Mouse (Mus musculus) MEL (cell line): Measurements from ENCODE around the gene Snap23. TPM values are rescaled to one million over a fixed set of nuclear protein-coding genes. Genes with fewer than 3 reads are reported as not detected.

Experiments used
- DNase-seq: peaks from one replicate; pipeline ENCODE4 v3.0.0; 2011; ENCODE audit warnings: low read depth, low spot score
- H3K27ac ChIP-seq: 2 replicates; pipeline ENCODE4 v1.5.1; 2012; ENCODE audit warnings: low read depth, mild to moderate bottlenecking, control low read depth, low read length, moderate library complexity; ENCODE audit not compliant: control insufficient read depth
- H3K27me3 ChIP-seq, 2 experiments: fragments of 150-350 bp in 1 of 2; sonication (generic) in 1 of 2; 2 replicates each; pipeline ENCODE4 v1.6.1; 2012; ENCODE audit warnings: low read length in 2 of 2, mild to moderate bottlenecking in 2 of 2, improper control_type of control experiment in 1 of 2, moderate library complexity in 1 of 2; ENCODE audit not compliant: insufficient read depth in 2 of 2, control insufficient read depth in 1 of 2
- H3K36me3 ChIP-seq, 2 experiments: 2 replicates each; pipeline ENCODE4 v1.6.1; 2012 to 2014; ENCODE audit warnings: low read length in 2 of 2, improper control_type of control experiment in 1 of 2, inconsistent platforms in 1 of 2, mild to moderate bottlenecking in 1 of 2; ENCODE audit not compliant: insufficient read depth in 2 of 2, control insufficient read depth in 1 of 2
- H3K4me1 ChIP-seq, 2 experiments: fragments of 150-350 bp in 1 of 2; sonication (generic) in 1 of 2; 2 replicates each; pipeline ENCODE4 v1.6.1; 2012; ENCODE audit warnings: low read length in 2 of 2, improper control_type of control experiment in 1 of 2, mild to moderate bottlenecking in 1 of 2; ENCODE audit not compliant: insufficient read depth in 2 of 2, control insufficient read depth in 1 of 2
- H3K4me3 ChIP-seq, 2 experiments: fragments of 150-350 bp in 1 of 2; sonication (generic) in 1 of 2; 2 replicates each; pipeline ENCODE4 v1.5.1; 2012; ENCODE audit warnings: low read depth in 2 of 2, low read length in 2 of 2, mild to moderate bottlenecking in 2 of 2, moderate library complexity in 2 of 2, control low read depth in 1 of 2, improper control_type of control experiment in 1 of 2; ENCODE audit not compliant: control insufficient read depth in 1 of 2, insufficient read depth in 1 of 2
- H3K79me2 ChIP-seq: 2 replicates; pipeline ENCODE4 v1.6.1; 2012; ENCODE audit warnings: mild to moderate bottlenecking, low read length, moderate library complexity; ENCODE audit not compliant: control insufficient read depth, poor library complexity, insufficient read depth
- H3K9ac ChIP-seq: 2 replicates; pipeline ENCODE4 v1.6.1; 2012; ENCODE audit warnings: low read depth, mild to moderate bottlenecking, control low read depth, low read length, moderate library complexity; ENCODE audit not compliant: control insufficient read depth, poor library complexity, severe bottlenecking
- H3K9me3 ChIP-seq: fragments of 150-350 bp; sonication (generic); replicated peaks from 2 replicates; pipeline ENCODE4 v1.6.1; 2012; ENCODE audit warnings: mild to moderate bottlenecking, low read length, improper control_type of control experiment, moderate library complexity; ENCODE audit not compliant: insufficient read depth
- CTCF ChIP-seq, 3 experiments: IDR thresholded peaks in 2 of 3; conservative IDR thresholded peaks in 1 of 3; 2 replicates each; pipeline ENCODE4 v1.5.1; 2011 to 2012; ENCODE audit warnings: low read length in 3 of 3, low read depth in 2 of 3, mild to moderate bottlenecking in 2 of 3, improper control_type of control experiment in 1 of 3, inconsistent platforms in 1 of 3, mixed read lengths in 1 of 3, moderate library complexity in 1 of 3; ENCODE audit not compliant: control insufficient read depth in 1 of 3, insufficient read depth in 1 of 3, poor library complexity in 1 of 3, severe bottlenecking in 1 of 3
- E2F4 ChIP-seq: IDR thresholded peaks from 2 replicates; pipeline ENCODE4 v1.6.1; 2011; ENCODE audit warnings: low read depth, low read length, improper control_type of control experiment, borderline replicate concordance
- ELF1 ChIP-seq: IDR thresholded peaks from 2 replicates; pipeline ENCODE4 v1.6.1; 2014; ENCODE audit warnings: low read depth, mild to moderate bottlenecking, inconsistent platforms, low read length, improper control_type of control experiment, moderate library complexity
- EP300 ChIP-seq, 2 experiments: IDR thresholded peaks; 2 replicates each; pipeline ENCODE4 v1.6.1; 2011; ENCODE audit warnings: improper control_type of control experiment in 2 of 2, low read length in 2 of 2, low read depth in 1 of 2, mild to moderate bottlenecking in 1 of 2
- ETS1 ChIP-seq: IDR thresholded peaks from 2 replicates; pipeline ENCODE4 v1.6.1; 2012; ENCODE audit warnings: low read depth, mild to moderate bottlenecking, inconsistent platforms, low read length, improper control_type of control experiment, moderate library complexity
- GABPA ChIP-seq: IDR thresholded peaks from 2 replicates; pipeline ENCODE4 v1.6.1; 2012; ENCODE audit warnings: low read depth, mild to moderate bottlenecking, inconsistent platforms, low read length, improper control_type of control experiment, moderate library complexity
- GATA1 ChIP-seq: IDR thresholded peaks from 2 replicates; pipeline ENCODE4 v1.6.1; 2011; ENCODE audit warnings: low read depth, low read length, improper control_type of control experiment
- MAFK ChIP-seq: IDR thresholded peaks from 2 replicates; pipeline ENCODE4 v1.6.1; 2011; ENCODE audit warnings: low read depth, mild to moderate bottlenecking, low read length, improper control_type of control experiment, borderline replicate concordance
- MAX ChIP-seq: IDR thresholded peaks from 2 replicates; pipeline ENCODE4 v1.6.1; 2011; ENCODE audit warnings: low read length, improper control_type of control experiment
- MYB ChIP-seq: IDR thresholded peaks from 2 replicates; pipeline ENCODE4 v1.6.1; 2011; ENCODE audit warnings: mild to moderate bottlenecking, low read depth, low read length, improper control_type of control experiment
- MYC ChIP-seq: IDR thresholded peaks from 2 replicates; pipeline ENCODE4 v1.6.1; 2011; ENCODE audit warnings: low read depth, mild to moderate bottlenecking, low read length, improper control_type of control experiment, moderate library complexity
- POLR2A ChIP-seq, 2 experiments: IDR thresholded peaks; 2 replicates each; pipeline ENCODE4 v1.6.1; 2011 to 2012; ENCODE audit warnings: low read length in 2 of 2, mild to moderate bottlenecking in 2 of 2, control low read depth in 1 of 2, improper control_type of control experiment in 1 of 2, low read depth in 1 of 2, moderate library complexity in 1 of 2; ENCODE audit not compliant: control insufficient read depth in 1 of 2, insufficient read depth in 1 of 2, poor library complexity in 1 of 2
- RAD21 ChIP-seq: IDR thresholded peaks from 2 replicates; pipeline ENCODE4 v1.6.1; 2011; ENCODE audit warnings: mild to moderate bottlenecking, low read depth, low read length, improper control_type of control experiment
- SIN3A ChIP-seq: IDR thresholded peaks from 2 replicates; pipeline ENCODE4 v1.6.1; 2012; ENCODE audit warnings: low read length, improper control_type of control experiment, inconsistent platforms
- SMC3 ChIP-seq: IDR thresholded peaks from 2 replicates; pipeline ENCODE4 v1.6.1; 2011; ENCODE audit warnings: low read depth, low read length, improper control_type of control experiment
- USF2 ChIP-seq, 2 experiments: IDR thresholded peaks; 2 replicates each; pipeline ENCODE4 v1.6.1; 2011 to 2012; ENCODE audit warnings: improper control_type of control experiment in 2 of 2, low read length in 2 of 2, borderline replicate concordance in 1 of 2, inconsistent platforms in 1 of 2, low read depth in 1 of 2, mild to moderate bottlenecking in 1 of 2; ENCODE audit not compliant: insufficient read depth in 1 of 2
- ZC3H11A ChIP-seq: IDR thresholded peaks from 2 replicates; pipeline ENCODE4 v1.6.1; 2012; ENCODE audit warnings: low read depth, mild to moderate bottlenecking, inconsistent platforms, low read length, improper control_type of control experiment
- polyA plus RNA-seq, 2 experiments: library from polyadenylated mRNA; stranded (reverse) in 1 of 2; unstranded in 1 of 2; fragments of >175 nt in 1 of 2; fragments of >200 nt in 1 of 2; gene quantifications; 2 replicates each; pipeline versions ENCODE4 v1.2.1 to v1.2.4; 2012; ENCODE audit warnings: low replicate concordance in 2 of 2, low read depth in 1 of 2; ENCODE audit not compliant: insufficient read length in 2 of 2, insufficient read depth in 1 of 2, missing spikeins in 1 of 2
- total RNA-seq: library from RNA; depleted of rRNA; stranded (reverse); fragments of 300-350 nt; gene quantifications from 2 replicates; pipeline ENCODE4 v1.2.3, GENCODE M21; 2012

The Snap23 gene
- total and polyA plus RNA-seq, 3 experiments, result 50.8 to 81.5 TPM; not detected in 1

DNA sequence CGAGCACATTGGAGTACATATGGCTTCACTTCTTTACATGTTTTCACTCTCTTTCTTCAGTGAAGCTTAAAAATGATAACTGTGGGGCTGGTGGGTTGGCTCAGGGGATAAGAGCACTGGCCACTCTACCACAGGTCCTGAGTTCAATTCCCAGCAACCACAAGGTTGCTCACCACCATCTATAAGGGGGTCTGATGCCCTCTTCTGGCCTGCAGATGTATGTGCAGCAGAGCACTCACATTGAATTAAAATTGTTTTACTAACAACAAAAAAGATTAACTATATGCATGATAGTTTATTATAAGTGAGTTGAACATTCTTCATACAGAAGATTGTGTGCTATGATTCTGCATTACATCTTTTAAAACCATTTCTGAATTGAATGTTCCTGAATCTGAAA, 52.1 kb downstream of the Snap23 start:
- H3K9me3 ChIP-seq, result no peaks in the 10 kb centered on the region
- H3K27ac ChIP-seq, result no peak overlapping the region
- TF ChIP-seq EP300 (IDR thresholded peaks at IDR 0.05; ENCODE audit: low read depth in 1 of 2, low read length in 2 of 2) (no peak), MYB (no peak), MYC (0 out of 2 replicates have a peak, but pooled peaks have one; percentile 27), USF2 (IDR thresholded peaks at IDR 0.05; ENCODE audit: borderline replicate concordance in 1 of 2, insufficient read depth in 1 of 2, low read depth in 1 of 2, low read length in 2 of 2) (no peak), ELF1 (no peak), POLR2A (IDR thresholded peaks at IDR 0.05; ENCODE audit: control insufficient read depth in 1 of 2, insufficient read depth in 1 of 2, low read depth in 1 of 2, low read length in 2 of 2, poor library complexity in 1 of 2) (no peak), GATA1 (no peak), ZC3H11A (peak; percentile 57), CTCF (IDR thresholded peaks at IDR 0.05 in 2 of 3, conservative IDR thresholded peaks at IDR 0.05 in 1 of 3; ENCODE audit: control insufficient read depth in 1 of 3, insufficient read depth in 1 of 3, low read depth in 2 of 3, low read length in 3 of 3, poor library complexity in 1 of 3, severe bottlenecking in 1 of 3) (peak; percentile 52 to 54 (median 53)), RAD21 (peak; percentile 44), ETS1 (no peak), MAX (no peak), MAFK (no peak), SMC3 (peak; percentile 60), SIN3A (no peak)
- TF ChIP-seq, all 39 proteins: peak for 5
- Histone ChIP-seq H3K4me3 (no peak overlapping the region), H3K9ac (no peak overlapping the region), H3K79me2 (no peaks in the 10 kb centered on the region), H3K4me1 (peaks cover 0 to 12% of the 10 kb centered on the region in 2 experiments; a peak in 2 of 4 replicates), H3K36me3 (peaks cover 11 to 14% of the 10 kb centered on the region in 2 experiments), H3K27me3 (no peaks in the 10 kb centered on the region)
- DNase-seq, result peak; percentile 30

- no peak for TF ChIP-seq GABPA
- no peak for TF ChIP-seq MAFK
- TF ChIP-seq E2F4, result no peak
- TF ChIP-seq MAX, result no peak
- no peak overlapping the region for H3K27ac ChIP-seq
These were observed 55.4 kb downstream of the Snap23 start for GRCm38 (mm10) chr2:120622920-120623319.

More at GRCm38 (mm10) chr2:120622920-120623319, 55.4 kb downstream of the Snap23 start:
- H3K4me1 ChIP-seq, result 0 out of 4 replicates have a peak, but pooled peaks cover 0 to 2% of the 10 kb centered on the region in 2 experiments
- H3K9ac ChIP-seq, result no peak overlapping the region
- H3K9me3 ChIP-seq, result no peaks in the 10 kb centered on the region
- no peaks in the 10 kb centered on the region for H3K79me2 ChIP-seq
- no peaks in the 10 kb centered on the region for H3K27me3 ChIP-seq
- no peak for DNase-seq
- H3K36me3 ChIP-seq, result peaks cover 2 to 7% of the 10 kb centered on the region in 2 experiments; a peak in 1 of 4 replicates
- H3K4me3 ChIP-seq, result no peak overlapping the region
